Mouse (Mus musculus) brain, embryonic 14.5 days (tissue): ENCODE measurements around the gene Shroom3. TPM values are rescaled to one million over a fixed set of nuclear protein-coding genes. Genes with fewer than 3 reads are reported as not detected.

Experiments used
- DNase-seq: peaks from one replicate; pipeline ENCODE4 v3.0.0-alpha.2; 2011; ENCODE audit warnings: low read depth
- CTCF ChIP-seq: fragments of 200-500 bp; IDR thresholded peaks from 2 replicates; pipeline ENCODE4 v1.5.1; 2012; ENCODE audit warnings: inconsistent platforms, mild to moderate bottlenecking, moderate library complexity, borderline replicate concordance; ENCODE audit not compliant: insufficient read depth, insufficient read length; ENCODE audit errors: extremely low read depth
- POLR2A ChIP-seq: fragments of 200-500 bp; IDR thresholded peaks from 2 replicates; pipeline ENCODE4 v1.6.1; 2012; ENCODE audit warnings: mild to moderate bottlenecking, inconsistent platforms, borderline replicate concordance; ENCODE audit not compliant: poor library complexity, insufficient read depth, insufficient read length, severe bottlenecking; ENCODE audit errors: extremely low read depth
- polyA plus RNA-seq: library from polyadenylated mRNA; depleted of rRNA; stranded (reverse); fragments of >200 nt; gene quantifications from 2 replicates; pipeline ENCODE4 v1.2.3, GENCODE M21; 2012

The Shroom3 gene
- polyA plus RNA-seq, 1 experiment, result 8.0 TPM

- TF ChIP-seq POLR2A, result no peak
- no peak for TF ChIP-seq CTCF
- no peak for DNase-seq
Observed at GRCm38 (mm10) chr5:92930557-92930956, 247.3 kb downstream of the Shroom3 start.

GRCm38 (mm10) chr5:92931298-92931697 lies 248.1 kb downstream of the Shroom3 start:
- DNase-seq, result no peak
- TF ChIP-seq CTCF, result no peak

DNA sequence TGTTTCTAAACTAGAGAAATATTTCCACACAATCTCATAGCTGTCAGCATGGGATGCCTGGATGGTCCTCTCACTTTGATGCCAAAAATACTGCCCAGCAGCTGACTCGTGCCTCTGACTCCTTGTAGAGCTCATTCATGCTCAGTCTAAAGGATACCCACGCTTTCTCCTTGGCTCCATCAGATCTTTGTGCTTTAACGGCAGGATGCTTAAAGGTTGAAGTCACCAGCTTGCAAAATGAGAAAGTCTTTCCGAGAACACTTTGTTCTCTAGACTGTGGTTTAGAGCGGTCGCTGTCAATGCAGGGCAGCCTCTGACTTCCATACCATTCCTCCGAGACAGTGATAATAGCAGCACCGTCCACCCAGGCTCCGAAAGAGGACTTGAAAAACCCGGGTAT lies 249.8 kb downstream of the Shroom3 start:
- TF ChIP-seq POLR2A (no peak), CTCF (no peak)
- no peak for DNase-seq

DNA sequence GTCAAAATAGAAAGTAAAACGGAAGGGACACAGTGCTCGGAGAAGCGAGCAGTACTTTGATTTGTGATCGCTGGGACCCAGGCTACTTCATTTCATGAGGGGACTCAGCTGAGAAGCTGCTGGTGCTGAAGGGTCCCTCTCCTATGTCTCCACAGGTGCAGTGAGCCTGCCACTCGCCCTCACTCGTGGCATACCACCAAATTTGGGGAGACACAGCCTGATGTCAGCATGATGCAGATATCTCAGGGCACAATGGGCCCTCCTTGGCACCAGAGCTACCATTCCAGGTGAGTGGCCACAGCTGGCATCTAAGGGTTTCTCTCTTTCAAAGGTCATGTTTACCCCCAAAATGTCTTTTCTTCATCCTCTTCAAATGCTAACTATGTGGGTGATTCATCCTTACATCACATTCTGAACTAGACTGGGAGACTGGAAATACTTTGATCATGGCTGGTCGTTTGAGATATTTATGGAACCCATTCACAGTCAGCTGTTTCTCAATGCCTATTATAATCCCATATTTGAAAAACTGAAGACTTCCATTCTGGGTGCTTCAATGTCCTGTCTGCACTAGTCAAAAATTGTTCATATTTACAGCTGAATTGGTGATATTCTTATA lies 250.5 kb downstream of the Shroom3 start:
- DNase-seq, result no peak
- no peak for TF ChIP-seq CTCF
- no peak for TF ChIP-seq POLR2A

GRCm38 (mm10) chr5:92934269-92934939 lies 251.2 kb downstream of the Shroom3 start:
- no peak for DNase-seq
- TF ChIP-seq CTCF (no peak), POLR2A (no peak)

DNA sequence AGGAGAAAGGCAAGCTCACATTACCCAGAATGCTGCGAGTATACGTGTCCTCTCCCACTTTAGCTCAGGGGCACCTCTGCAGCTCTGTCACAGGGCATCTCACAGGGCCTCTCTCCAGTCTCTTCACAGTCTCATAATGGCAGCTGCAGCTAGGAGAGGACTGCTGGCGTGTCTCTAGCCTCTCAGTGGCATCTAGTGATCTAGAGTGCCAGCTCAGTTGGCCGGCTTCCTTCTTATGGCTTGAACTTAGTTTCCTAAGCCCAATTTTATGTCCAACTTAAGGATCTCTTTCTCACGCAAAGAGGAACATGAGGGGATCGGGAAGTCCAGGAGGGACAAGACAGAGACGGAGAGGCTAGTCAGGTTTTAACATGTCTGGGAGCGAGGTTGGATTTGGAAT lies 252.6 kb downstream of the Shroom3 start:
- TF ChIP-seq CTCF (no peak), POLR2A (no peak)
- DNase-seq, result no peak

- no peak for DNase-seq
- TF ChIP-seq CTCF (no peak), POLR2A (no peak)
Observed at GRCm38 (mm10) chr5:92937701-92938100, 254.5 kb downstream of the Shroom3 start.

- no peak for DNase-seq
Observed at GRCm38 (mm10) chr5:92939246-92939995, 256.2 kb downstream of the Shroom3 start.

DNA sequence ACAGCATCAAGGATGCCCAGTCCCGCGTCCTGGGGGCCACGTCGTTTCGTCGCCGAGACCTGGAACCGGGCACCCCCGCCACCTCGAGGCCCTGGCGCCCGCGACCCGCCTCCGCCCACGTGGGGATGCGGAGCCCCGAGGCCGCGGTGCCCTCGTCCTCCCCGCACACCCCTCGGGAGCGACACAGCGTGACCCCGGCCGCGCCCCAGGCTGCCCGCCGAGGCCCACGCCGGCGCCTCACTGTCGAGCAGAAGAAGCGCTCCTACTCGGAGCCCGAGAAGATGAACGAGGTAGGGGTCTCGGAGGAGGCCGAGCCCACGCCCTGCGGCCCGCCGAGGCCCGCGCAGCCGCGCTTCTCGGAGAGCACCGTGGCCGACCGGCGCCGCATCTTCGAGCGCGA lies 258.9 kb downstream of the Shroom3 start:
- TF ChIP-seq CTCF (no peak), POLR2A (no peak)
- DNase-seq, result no peak

More at GRCm38 (mm10) chr5:92939246-92939995, 256.2 kb downstream of the Shroom3 start:
- TF ChIP-seq POLR2A (no peak), CTCF (no peak)

- no peak for DNase-seq
Observed at GRCm38 (mm10) chr5:92942577-92942976, 259.3 kb downstream of the Shroom3 start.

GRCm38 (mm10) chr5:92944867-92945266 lies 261.6 kb downstream of the Shroom3 start:
- TF ChIP-seq CTCF (no peak), POLR2A (no peak)
- no peak for DNase-seq

More at GRCm38 (mm10) chr5:92942577-92942976, 259.3 kb downstream of the Shroom3 start:
- no peak for TF ChIP-seq CTCF
- no peak for TF ChIP-seq POLR2A

- TF ChIP-seq CTCF (no peak), POLR2A (no peak)
- peak; percentile 87 for DNase-seq
Observed at GRCm38 (mm10) chr5:92948972-92949745, 265.9 kb downstream of the Shroom3 start.
